Mouse (Mus musculus) ZHBTc4 (cell line): Measurements from ENCODE around the gene Zfc3h1.

Experiments
- DNase-seq: peaks from one replicate; pipeline ENCODE4 v3.0.0-alpha.2; 2011; ENCODE audit warnings: low read depth, low spot score

Zfc3h1 gene

DNA sequence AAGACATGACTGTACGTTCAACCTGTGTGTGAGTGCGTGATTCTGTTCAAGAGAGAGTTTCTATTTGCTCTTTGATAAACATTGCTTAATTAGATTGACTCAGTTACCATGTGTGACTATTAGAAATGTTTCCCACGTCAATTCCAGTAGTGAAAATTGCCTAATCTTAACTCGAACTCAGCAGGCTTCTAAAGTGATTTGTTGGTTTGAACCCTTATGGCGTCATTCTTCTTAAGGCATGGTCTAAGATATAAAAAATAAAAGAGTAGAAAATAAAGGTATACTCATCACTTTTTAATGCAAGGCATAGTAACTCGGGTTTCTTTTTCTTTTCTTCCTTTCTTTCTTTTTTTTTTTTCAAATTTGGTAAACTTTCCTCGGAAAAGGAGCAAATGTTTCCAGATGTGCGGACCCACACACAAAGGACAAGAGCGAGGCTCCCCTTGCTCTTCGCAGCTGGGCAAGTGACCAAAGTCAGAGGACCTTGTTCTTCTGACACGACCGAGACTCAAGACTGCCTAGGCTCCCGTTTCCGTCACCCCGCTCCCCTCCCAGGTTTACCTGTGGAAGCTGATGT lies 1.0 kb upstream of the Zfc3h1 start:
- no peak for DNase-seq

DNA sequence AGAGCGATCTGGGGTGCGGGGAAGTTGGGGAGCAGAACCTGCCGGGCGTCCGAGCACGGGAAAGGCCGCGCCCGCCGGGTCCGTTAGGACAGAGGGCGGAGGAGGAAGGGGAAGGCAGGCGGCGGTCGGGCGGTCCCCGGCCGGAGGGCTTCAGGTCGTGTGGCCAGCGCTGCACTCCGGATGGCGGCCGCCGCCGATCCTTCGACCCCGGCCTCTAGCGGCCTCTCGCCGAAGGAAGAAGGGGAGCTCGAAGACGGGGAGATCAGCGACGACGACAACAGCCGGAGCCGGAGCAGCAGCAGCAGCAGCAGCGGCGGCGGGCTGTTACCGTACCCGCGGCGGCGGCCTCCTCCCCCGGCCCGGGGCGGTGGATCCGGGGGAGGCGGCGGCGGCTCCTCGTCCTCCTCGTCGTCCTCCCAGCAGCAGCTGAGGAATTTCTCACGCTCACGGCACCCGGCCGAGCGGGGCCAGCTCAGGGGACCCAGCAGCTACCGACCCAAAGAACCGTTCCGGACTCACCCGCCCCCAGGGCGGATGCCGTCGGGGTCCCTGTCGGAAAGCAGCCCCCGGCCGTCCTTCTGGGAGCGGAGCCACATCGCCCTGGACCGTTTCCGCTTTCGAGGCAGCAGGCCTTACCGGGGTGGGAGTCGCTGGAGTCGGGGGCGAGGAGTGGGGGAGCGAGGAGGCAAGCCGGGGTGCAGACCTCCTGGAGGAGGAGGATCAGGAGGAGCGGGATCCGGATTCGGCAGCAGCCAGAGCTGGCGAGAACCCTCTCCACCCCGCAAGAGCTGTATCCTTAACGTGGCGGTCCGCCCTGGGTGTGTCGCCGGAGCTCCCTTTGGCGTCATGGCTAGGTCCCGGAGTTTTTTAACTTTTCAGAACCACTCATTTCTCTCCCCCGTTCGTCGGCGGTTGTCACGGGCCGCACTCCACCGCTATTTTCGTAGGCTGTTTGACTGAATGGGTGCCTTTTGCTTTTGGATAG lies 551 bp downstream of the Zfc3h1 start:
- DNase-seq = peak; percentile 74

DNA sequence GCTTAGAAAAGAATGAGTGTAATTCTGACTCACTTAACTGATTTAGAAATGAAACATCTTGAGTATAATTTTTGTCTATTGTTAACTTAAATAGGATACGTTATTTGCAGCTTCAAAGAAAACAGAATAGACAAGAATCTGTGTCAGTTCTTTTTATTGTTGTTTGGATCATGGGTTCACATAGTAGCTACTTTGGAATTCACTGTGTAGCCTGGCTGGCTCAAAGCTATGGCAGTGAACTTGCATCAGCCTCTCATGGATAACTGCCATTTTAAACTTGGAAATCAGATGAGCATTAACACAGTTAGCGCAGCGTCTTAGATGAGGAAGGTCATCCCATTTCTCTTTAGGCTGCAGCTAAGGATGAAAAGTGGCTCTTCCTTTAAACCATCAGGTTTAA lies 3.1 kb downstream of the Zfc3h1 start:
- DNase-seq = no peak

DNA sequence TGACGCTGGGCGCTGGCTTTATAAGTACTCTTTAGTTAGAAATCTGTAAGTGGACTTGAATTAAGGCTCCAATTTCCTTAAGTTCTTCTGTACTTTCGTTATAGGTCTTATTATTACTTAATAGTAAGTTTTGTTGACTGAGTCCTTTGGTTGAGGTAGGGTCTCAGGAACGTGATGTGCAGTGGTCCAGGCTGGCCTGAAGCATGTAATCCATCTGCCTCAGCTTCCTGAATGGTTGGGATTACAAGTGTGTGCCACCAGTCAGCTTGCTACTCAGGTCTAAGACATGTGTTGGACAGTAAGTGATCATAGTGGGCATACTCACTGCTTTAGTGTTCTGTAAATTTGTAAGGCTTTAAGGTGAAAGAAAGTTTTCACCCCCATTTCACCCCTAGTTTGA lies 6.3 kb downstream of the Zfc3h1 start:
- DNase-seq = no peak

DNA sequence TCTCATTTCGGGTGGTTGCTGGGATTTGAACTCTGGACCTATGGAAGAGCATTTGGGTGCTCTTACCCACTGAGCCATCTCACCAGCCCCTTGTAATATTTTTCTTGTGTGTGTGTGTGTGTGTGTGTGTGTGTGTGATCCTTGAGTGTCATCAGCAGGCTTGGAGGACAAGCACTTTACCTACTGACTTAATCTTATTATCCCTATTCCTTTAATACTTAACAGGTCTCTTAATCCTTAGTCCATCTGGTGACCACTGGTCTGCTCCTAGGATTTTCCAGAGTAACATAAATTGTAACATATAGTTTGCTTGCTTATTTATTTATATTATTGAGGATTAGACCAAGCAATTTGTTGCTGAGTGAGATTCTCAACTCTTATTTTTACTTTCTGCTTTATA lies 7.1 kb downstream of the Zfc3h1 start:
- DNase-seq = no peak

DNA sequence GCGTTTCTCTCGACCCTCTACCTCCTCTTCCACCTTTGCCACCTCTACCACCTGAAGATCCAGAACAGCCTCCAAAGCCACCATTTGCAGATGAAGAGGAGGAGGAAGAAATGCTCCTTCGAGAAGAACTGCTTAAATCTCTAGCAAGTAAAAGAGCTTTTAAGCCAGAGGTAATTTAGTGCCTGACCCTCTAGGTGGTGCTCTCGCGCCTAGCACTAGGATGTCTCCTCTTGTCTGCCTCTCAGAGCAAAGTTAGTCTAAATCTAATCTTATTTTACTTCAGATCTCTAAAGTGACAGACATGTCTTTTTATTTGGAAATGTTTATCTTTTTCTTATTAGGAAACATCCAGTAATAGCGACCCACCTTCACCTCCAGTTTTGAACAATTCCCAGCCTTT lies 21.6 kb downstream of the Zfc3h1 start:
- peak; percentile 76 for DNase-seq

DNA sequence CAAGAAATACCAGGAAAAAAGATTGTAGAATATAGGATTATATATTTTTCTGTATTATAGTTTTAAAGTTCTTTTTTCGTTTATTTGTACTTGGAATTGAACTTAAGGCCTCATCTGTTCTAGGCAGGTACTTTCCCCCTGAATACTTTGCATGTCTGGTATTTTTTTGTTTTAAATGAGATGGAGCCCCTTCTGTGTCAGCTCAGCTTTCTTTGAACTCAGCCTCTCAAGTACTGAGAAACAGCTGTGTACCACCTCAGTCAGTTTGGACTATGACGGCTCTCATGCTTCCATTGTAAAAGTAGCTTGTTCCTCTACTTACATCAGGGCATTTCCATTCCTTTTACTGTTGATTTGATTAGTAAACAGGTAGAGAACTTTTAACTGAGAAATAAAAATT lies 28.7 kb downstream of the Zfc3h1 start:
- DNase-seq = no peak

DNA sequence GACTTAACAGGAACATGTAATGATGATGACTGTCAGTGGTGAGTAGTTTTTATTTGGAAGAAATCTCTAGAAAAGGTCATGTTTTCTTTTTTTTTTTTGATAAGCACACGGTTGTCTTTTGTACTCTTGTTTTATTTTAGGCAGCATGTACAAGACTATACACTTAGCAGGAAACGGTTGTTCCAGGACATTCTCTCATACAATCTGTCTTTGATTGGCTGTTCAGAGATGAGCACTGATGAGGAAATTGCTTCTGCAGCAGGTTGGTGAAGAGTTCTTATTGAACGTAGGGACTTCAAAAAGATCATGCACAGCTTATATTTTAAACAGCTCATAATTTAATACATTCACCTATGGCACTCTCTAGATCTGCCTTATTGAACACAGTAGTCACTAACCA lies 29.3 kb downstream of the Zfc3h1 start:
- DNase-seq = no peak

DNA sequence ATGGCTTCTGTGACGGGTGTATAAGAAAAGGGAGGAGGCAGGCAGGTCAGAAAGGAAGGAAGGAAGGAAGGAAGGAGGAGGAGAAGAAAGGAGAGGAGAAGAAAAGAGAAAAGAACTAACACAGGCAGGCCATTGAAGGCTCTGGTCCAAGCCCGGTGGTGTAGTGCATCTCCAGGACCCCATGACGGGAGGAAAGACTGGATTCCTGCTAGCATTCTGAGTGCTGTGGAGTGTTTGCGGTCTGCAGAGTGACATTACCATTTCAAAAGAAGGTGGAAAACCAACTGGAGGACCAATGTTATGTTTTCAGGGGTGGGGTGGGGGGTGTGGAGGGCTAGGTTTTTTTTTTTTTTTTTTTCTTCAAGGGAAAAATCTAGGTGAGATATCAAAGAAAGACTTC lies 37.2 kb downstream of the Zfc3h1 start:
- peak; percentile 60 for DNase-seq

DNA sequence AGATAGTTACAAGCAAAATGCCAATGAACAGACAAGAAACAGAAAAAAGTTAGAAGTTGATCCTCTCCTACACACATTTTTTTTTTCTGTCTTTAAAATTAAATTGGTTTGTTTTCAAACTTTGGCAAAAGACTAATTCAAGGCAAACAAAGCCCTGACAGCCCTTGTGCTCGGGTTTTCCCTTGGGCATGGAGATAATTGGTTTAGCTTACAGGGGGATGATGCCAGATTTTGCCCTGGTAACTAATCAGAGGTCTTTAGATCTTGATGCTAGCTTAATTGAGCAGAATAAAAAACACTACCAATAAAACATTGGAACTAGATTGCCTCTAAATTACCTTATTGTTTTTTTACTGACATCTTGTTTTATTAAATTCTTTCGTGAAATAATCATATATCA lies 40.6 kb downstream of the Zfc3h1 start:
- DNase-seq = no peak

DNA sequence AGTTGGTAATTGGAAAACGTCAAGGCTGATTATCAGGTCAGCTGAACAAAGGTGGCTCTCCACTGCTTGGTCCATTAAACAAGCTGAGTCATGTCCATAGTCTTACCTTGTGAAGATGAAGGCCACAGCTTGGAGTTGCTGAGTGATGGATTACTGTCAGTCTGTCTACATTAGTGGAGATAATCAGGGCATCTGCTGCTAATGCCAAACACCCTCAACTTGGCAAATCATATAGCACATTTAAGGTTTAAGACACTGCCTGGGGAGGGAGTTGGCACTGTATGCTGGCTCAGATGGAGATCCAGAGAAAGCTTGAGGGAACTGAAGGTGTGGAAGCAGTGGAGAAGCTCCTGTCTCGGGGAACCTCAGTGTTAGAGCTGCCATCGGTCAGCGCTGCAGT lies 52.5 kb downstream of the Zfc3h1 start:
- no peak for DNase-seq

DNA sequence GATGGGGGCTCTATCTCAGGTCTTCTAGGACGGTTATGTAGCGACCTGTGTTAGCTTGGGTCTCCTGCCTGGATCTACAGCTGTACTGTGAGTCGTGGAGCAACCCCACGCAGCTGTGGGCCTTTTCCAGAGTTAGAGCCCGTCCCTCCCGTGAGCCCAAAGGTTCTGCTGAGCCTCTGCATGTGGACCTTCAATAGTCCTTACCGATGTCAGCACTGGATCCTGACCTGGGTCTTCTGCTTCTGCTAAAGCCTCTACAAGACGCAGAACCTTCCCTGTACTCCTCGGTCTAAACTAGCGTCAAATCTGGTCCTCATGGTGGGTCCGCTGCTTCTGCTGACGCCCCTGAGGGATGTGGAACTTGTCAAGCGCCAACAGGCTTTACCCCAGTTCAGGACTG lies 63.9 kb downstream of the Zfc3h1 start:
- DNase-seq = no peak

DNA sequence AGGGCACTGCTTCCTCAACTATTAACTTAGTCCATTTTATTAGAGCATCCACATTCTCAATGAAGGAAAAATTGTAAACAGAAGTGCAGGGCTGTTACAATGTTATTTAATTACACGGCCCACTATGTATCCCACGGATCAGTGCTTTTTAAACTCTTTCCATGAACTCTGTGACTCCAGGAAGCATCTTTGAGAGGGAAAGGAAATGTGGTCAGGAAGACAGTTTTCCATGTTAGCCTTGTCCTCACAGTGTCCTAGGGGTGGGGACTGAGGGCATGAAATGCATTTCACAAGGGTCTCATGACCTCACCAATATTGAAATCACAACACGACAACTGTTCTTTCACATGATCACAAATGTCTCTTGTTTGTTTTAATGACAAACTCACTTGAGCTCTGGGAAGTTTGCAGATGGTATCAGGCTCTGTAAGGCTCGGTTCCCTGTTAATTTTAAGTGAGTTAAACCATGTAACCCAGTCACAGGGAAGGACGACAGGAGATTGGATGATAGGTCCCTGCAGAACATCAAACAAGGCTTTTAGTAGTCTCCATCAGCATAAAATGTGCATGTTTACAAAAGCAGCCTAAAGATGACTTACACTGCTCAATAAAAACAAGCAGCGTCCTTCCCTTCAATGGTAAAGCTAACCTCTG lies 72.7 kb downstream of the Zfc3h1 start:
- DNase-seq = no peak

DNA sequence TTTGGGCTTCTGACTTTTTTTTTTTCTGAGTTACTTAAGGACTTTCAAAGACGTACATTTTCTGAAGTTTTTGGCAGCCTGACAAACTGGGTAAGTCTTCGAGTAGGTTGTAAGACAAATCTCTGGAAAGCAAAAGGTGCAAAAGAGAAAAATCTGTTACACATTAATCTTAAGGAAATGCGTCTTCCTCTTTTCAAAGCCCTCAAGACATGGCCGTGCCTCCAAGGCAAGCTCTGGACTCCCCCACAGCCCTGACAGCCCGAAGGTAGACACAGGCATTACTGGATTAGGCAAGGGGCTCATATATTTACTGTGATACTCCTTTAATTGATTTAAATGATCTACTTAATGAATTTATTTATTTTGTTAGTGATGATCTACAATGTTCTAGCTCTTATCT lies 77.9 kb downstream of the Zfc3h1 start:
- DNase-seq = no peak

DNA sequence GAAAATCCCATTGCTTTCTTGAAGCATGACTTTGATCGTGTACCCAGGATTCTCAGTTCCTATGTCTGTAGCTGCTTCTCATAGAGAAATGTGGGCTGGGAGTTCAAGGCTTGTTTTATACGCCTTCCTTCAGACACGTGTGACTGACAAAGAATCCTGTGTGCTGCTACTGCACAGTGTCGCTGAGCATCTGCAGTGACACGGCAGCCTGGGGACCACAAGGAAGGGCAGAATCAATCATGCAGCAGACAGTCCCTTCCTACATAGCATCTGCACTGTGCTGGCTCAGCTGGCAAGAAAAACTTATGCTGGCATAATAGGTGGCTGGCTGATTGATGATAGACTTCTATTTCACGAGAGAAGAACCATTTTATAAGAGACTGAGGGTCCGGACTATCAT lies 80.3 kb downstream of the Zfc3h1 start:
- DNase-seq = no peak

DNA sequence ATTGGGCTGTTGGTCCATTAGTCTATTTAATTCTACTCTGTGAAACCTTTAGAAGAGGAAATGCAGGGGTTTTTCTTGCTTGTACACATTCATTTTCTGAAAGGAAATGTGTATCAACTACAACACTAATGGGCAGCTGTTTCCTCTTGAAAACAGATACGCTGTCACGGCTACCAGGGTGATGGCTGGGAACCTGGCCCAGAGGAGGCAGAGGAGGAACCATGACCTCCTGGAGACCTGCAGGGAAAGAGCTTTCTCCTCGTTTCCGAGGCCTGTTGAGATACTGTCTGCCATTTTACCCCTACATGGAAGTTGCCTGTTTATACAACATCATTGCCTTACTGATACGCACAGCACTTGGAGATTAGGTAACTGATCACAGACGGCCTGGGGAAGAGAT lies 81.0 kb downstream of the Zfc3h1 start:
- no peak for DNase-seq

DNA sequence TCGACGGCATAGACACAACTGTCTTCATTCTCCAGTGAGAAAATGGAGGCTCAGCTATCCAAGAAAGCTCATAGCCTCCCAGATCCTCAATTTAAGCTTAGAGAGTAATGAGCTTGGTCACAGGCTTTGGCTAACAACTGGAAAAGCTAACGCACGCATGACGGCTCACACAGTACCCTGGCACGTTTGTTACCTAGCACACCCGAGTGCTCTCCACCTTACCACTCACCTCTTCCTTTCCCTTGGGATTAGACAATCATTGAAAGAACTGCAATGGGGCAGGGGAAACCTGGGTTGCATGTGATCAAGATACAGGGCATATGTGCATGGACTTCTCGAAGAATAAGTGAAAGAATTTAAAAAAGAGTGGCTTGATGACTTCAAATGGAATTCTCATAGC lies 83.2 kb downstream of the Zfc3h1 start:
- no peak for DNase-seq

DNA sequence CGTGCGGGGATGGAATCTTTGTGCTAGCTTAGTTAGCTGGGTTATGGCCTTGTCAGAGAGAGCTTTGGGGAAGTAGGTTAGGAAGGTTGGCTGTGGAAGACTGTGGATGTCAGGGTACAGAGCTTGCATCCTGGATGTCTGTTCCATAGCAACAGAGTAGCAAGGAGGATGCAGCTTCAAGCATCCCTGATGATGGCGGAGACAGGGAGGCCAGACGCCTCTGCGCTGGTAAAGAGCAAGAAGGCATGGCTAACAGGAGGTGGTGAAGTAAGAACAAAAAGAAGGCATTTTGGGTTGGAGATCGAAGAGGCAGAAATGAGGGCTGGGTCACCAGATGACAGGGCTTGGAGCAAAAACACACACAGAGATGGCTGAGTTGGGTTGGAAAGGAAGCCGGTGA lies 83.9 kb downstream of the Zfc3h1 start:
- DNase-seq = no peak

DNA sequence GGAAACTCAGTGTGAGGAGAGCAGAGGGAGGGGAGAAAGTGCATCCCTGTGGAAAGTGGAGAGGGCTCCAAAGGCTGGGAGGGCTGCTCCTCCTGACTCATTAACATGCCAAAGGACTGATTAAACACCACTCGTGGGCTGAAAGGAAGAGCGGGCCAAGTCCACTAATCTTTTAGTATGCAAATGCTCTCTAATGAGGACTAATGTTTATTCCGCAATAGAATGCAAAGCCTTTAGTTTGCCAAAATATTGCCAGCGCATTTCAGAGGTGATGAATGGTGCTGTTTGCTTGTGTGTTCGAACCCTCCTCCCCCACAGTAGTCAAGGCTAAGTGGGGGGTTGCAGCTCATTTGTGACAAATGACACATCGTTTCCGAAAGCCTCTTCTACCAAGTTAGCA lies 84.3 kb downstream of the Zfc3h1 start:
- peak; percentile 89 for DNase-seq

DNA sequence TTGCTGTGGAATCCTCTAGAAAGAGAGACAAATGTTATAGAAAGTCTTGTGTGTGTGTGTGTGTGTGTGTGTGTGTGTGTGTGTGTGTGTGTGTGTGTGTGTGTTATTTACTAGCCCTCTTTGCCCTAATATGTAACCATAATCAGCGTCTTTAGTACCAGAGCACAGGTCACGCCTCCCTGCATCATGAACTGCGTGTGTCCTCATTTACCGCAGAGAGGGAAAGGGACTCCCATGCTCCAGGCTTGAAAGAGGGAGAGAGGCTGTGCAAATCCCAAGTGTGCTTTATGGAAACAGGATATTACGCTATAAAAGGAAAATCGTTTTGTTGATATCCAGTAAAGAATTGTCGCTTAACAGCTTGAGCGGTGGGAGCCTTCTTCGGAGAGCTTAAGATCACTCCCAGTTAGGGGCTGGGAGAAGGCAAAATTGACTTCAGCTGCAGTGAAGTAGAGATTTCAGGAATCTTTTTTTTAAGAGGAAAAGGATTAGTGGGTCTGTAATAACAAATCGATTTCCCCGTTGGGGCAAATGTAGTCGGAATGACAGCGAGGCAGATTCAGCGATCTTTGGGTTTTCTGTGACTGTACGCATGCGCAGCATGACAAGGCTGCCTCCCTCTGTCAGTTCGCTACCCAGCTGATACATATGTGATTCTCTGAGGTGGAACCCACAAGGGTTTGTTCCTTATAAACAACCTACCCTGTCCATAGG lies 86.0 kb downstream of the Zfc3h1 start:
- no peak for DNase-seq

DNA sequence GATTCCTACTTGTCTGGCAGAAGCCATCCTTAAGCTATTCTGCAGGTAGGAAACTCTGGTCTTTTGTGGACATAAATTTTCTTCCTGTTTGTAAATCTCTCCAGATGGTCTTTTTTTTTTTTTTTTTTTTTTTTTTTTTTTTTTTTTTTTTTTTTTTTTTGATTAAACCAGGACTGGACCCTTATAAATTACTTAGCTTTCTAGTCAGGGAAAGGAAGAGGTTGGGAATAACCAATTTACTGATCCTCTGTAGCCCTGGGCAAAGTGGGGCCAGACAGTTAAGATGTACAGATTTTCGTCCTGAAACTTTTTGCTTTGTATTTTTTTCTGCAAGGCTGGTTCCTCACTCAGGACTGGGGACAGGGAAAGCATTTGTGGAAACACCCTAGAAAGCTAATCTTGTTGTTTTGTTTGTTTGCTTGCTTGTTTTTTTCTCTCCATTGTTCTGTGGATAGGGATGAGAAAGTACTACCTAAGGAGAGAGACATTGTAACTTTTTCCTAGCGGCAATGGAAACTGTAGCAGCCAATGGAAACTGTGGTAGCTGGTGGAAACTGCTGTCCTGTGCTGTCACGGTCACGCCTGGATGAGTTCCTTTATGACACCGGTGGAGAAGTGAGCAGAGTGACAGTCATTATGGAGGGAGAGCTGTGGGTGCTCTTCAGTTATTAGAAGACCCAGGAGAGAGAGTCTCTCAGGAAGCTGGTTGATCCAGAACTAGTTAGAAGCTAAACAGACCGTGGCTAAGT lies 88.6 kb downstream of the Zfc3h1 start:
- no peak for DNase-seq
